Mouse (Mus musculus) cerebellum, adult 9-11 months (tissue): ENCODE results near the gene Odaph.
"Not testable (repeated sequence)": the region's sequence is repeated elsewhere in the genome, so short reads cannot be mapped to it uniquely, and the experiment has no call there.

Experiments used
- DNase-seq: peaks from one replicate; pipeline ENCODE4 v3.0.0; 2022

Gene Odaph

DNA sequence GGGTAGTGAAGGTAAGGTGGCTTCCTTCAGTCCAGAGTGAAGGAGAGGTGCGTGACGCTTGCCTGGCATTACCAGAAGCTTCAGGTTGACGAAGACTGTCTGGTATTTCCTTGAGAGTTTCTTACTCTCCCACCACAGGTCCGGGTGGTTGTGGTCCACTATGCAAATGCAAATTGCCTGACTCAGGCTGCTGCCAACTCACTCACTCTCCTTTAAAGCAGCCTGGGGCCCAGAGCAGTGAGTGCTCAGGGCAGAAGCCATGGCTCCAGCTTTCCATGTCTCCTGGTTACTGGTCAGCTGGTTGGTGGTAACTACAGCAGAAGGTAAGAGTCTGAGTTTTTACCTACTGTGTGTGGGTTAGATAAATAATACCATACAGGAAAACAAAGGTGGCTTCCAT lies at the start of gene Odaph:
Gene Odaph, plus strand, starts transcription at position 240 of the 400 bp plus-strand sequence.
- no peak for DNase-seq

DNA sequence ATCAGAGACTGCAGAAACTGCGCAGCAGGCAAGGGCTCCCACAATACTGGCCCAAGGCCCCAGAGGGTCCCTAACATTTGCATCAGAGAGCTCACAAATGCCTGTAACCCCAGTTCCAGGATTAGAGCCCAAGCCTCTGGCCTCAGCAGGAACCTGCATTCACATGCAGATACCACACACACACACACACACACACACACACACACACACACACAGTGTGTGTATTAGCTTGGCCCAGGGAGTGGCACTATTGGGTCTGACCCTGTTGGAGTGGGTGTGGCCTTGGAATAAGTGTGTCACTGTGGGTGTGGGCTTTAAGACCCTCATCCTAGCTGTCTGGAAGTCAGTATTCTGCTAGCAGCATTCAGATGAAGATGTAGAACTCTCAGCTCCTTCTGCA lies 41.7 kb upstream of the Odaph start:
- not testable (repeated sequence) for DNase-seq

DNA sequence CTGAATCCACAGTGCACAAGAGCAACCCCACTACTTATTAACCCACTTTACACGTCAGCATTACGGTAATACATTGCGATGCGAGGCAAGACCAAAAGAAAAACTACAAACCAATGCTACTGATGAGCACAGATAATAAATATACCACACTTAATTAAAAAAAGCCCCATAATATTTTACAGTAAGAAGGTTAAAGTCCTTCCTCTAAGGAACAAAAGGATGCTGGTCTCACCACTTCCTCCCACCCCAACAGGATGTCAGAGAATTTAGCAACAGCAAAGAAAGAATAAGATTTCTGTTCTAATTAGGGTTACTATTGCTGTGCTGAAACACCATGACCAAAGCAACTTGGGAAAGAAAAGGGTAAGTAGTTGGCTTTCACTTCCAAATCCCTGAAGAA lies 40.3 kb upstream of the Odaph start:
- no peak for DNase-seq

DNA sequence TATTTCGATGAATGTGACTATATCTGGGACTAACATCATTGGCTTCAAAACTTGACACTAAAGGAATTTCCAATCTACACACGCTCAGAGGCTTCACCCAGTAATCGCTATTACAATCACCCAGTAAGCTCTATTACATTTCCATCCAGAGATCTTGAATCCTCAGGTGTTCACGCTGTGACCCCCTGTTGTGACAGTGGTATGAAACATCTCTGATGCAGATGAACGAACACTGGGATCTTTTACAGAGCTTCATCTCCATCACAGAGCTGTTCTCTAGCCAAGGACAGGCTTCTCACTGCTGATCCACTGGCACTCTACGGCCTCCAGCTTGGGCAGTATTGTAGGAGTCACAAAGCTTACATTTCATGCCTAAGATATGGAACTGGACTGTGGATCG lies 37.8 kb upstream of the Odaph start:
- no peak for DNase-seq

DNA sequence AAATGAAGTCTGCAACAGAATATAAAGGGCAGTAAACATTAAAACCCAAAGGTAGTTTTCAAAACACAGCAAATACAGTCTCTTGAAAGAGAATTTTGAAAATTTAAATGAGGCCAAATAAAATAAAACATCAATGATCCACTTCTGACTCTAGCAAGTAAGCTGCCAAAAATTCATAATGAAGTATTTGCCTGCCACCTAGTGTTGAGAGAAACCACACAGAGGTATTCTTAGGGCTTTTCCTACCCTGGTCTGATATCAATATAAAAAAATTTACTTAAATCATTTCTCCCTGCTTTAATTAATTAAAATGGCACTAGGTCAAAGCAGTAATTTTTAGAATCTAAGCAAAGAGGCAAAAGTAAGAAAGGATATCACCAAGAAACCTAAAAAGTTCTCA lies 35.9 kb upstream of the Odaph start:
- no peak for DNase-seq

DNA sequence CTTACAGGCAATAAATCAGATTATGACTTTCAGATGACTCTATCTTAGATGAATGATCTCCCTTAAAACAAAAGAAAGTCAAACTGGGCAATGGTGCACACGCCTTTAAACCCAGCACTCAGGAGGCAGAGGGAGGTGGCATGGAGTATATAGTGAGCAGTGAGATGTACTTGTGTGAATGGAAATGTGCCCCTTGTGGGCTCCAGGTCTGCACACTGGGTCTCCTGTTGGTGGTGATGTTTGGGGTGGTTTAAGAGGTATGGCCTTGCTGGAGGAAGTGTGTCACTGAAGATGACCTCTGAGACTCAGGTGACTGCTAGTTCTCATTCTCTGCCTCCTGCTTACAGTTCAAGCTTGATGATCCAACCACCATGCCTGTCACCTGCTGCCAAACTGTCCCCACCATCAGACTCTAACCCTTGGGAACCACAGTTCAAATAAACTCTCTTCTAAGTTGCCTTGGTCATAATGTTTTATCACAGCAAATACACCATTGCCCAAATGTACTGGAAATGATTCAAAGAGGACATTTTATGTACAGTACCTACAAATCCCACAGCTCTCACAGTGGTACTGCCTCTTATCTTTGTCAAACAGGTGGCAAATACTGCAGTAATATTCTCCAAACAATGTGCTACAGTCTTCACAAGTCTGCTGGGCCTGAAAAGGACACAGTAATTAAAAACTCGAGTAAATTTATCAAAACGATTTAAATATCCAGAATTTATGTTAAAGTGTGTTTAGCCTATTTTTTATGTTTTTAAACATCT lies 30.1 kb upstream of the Odaph start:
- DNase-seq: no peak

DNA sequence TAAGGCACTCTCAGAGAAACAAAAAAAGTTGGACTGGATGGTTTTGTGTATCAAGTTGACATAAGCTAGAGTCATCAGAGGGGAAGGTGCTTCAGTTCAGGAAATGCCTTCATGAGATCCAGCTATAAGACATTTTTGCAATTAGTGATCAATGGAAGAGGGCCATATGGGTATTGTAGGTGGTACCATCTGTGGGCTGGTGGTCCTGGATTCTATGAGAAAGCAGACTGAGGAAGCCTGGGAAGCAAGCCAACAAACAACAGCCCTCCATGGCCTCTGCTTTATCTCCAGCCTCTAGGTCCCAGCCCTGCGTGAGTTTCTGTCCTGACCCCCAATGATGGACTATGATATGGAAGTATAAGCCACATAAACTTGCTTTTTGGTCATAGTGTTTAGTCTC lies 28.2 kb upstream of the Odaph start:
- DNase-seq: no peak

DNA sequence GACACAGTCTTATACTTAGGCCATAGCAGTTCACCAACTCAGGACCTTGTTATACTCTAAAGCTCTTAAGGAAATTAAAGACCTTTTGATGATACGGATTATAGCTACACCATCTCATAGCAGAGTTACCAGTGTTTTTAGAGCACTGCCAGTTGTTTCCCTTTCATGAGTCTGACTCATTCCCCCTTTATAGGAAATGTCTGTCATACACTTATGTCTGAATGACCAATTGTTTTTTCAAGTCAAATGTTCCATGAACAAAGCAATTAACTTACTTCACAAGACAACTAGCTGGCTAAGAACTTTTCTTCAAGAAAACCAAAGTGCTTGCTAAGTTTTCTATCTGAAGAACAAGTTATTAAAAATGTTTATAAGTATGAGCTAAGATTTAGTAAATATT lies 27.3 kb upstream of the Odaph start:
- DNase-seq: no peak

DNA sequence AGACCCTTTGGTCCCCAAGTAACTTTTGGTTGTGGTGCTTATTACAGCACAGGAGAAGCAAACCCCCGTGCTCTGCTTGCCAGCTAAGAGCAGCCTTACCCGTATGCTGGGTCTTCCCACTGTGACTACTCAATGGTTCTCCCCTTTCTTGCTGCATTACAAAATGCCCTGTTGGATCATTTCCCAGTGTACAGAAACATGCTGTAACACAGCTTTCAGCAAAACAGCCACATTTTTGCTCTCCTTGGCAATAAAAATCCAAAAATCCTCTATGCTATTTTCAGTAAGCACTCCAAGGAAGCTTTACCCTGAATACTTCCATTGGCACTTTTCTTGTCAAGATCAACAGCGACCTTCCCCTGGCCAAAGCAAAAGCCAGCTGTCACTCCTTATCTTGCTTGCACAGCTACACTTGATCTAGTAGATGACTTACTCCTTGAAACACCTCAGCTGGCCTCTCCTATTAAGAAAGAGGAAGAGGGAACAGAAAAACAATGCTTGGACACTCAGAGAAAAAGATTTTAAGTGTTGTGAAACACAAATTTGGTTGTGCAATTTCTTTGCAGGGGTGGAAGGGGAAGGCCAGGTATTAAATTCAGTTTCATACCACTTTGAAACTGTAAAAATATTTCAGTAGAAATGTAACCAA lies 26.5 kb upstream of the Odaph start:
- peak; percentile 13 for DNase-seq

DNA sequence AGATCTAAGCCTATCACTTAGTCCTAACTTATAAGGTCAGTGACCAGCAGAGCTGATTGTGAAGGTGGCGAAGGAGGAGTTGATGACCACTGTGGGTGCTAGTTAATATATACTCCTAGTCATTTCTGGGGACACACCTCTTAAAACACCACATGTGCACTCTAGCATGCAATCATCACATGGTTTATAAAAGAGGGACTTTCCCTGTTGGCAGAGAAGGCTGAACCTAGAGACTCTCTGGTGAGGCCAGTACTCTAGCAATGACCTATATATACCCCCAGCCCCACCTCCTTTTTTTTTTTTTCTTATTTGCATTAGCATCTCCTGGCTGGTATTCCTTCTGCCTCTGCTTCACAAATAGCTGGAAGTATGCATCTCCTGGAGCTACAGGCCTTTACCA lies 25.9 kb upstream of the Odaph start:
- DNase-seq: peak; percentile 26

DNA sequence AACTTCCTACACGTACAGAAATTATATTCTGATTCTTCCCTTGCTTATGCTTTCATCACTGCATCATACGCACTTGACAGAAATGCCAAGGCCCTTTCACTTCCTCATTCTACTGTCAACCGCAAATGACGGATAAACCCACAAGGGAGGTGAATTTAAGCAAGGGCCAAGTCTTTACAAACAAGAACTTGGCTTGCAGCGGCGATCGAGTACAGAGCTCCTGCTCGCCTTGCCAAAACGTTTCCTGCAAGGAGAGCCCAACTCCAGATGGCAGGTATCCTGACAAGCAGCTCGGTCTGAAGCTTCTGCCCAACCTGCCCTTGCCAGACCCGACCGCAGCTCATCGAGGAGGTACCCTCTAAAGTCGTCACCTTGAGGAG lies 25.0 kb upstream of the Odaph start:
- DNase-seq: no peak

DNA sequence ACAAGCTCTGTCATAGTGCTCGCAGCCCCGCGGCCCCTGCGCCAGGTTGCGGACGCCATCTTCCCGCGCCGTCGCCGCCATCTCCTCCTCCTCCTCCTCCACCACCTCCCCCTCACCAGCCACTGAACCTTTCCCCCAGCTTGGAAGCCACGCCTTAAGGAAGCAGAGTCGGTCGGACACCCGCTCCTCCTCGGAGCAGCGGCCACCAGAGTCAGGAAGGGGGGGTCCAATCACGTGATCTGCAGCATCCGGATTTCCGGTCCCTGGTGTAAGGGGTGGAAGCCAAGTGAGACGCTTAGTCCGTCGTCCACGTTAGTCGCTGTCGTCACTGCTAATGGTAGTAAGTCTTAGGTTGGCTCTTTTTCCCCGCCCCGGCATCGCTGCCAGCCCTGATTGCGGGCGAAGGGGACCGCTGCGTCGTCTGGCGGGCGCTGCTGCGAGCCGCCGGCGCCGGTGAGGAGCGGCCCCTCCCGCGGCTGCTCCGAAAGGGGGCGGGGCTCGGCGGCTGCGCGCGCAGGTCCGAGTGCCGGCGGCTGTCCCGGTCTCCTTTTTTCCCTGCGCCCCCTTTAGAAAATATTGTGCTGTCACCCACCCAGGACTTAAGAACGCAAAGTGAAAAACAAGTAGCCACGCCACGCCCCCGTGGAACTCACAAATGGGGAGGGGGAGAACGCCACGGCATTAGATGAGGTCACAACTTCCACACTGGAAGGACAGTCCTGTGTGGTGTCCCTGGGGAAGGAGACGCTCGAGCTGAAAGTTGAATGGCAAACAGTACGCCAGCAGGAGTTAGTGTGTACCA lies 24.4 kb upstream of the Odaph start, which contains the start of gene Rchy1:
Gene Rchy1, minus strand, starts transcription at position 430 of the 802 bp plus-strand sequence.
- peak; percentile 97 for DNase-seq

DNA sequence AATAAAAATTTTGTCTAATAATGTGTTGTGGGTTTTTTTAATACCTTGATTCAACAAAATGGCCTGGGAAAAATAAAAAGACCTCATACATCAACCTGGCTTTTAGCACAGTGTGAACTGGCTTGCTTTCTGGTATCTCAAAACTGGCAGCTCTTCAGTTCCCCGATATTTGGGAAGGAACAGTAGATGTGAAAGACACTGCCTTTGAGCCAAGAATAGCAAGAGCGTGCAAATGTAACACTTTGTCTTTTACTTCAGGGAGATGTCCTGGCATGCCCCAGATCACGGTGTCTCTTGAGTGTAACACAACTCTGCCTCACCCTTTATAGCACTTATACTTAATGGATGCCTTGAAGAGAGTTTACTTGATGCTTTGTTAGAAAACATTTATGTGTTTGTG lies 15.2 kb upstream of the Odaph start:
- DNase-seq: no peak

DNA sequence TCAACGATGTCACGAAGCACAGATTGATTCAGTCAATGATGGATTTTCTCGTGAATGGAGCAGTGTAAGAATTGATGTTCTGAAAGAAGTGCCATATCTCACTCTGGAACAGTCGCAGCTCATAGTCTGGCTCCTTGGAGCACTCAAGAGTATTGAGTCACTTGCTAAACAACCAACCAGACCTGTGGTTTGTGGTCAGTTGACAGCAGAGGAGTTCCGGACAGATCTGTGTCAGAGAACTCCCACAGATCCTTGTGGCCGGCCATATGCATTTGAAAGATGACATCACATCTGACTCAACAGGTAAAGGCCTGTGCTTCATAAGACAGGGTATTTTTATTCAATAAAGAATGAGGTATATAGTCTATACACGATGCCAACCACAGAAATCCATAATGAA lies 13.3 kb upstream of the Odaph start:
- no peak for DNase-seq

DNA sequence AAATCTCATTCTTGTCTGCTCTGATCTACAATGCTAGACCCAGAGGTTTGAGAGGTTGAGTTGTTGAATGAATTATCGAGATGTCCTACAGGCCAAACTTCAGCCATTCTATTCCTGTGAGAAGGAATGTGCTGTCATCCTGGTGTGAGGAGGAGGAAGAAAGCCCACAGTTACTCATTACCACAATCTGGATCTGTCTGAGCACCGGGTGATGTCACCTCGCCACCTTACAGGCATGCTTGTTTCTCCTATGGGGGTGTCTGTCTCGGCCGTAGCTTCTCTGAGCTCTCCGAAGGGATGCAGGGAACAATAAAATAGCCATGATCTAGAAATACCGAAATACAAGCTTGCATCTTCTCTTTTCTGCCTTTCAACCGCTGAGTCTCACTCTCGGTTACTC lies 11.5 kb upstream of the Odaph start:
- no peak for DNase-seq

DNA sequence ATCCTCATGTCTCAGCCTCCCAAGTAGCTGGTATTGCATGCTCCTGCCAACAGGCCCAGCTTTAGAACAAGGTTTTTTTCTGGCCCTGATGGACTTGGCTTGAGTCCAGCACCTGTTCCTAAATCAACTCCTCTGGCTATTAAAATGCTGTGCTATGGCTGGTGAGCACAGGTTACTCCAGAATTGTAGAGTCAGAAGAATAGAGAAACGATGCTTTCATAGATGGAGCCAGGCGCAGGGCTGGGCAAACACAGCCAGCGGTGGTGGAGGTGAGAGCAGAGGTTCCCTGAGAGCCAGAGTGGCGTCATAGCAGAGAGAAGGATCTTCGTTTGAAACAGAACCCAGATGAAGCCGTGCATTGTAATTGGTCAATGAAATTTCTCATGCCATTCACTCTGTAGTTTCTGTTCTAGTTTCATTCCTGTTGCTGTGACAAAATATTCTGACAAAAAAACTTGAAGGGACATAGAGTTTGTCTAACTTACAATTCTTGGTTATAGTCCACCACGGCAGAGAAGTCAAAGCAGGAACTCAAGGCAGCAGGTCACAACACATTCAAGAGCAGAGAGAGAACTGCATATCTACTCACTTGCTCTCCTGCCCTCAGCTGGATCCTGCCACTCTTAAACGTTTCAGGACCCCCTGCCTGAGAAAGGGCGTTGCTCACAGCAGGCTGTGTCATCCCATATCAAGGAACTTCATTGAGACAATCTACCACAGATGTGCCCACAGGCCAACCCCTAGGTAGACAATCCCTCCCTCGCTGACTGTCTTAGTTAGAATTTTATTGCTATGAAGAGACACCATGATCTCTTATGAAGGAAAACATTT lies 10.5 kb upstream of the Odaph start:
- no peak for DNase-seq

DNA sequence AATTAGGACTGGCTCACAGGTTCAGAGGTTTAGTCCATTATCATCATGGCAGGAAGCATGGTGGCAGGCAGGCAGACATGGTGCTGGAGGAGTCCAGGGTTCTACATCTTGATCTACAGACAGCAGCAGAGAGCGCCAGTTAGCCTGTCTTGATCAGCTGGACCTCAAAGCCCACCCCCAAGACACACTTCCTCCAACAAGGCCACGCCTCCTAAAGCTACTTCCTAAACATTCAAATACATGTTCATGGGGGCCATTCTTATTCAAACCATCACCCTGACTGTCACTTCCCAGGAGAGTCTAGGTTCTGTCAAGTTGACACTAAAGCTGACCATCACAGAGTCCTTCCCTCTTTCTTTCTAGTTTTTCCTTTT lies 9.9 kb upstream of the Odaph start:
- DNase-seq: no peak

DNA sequence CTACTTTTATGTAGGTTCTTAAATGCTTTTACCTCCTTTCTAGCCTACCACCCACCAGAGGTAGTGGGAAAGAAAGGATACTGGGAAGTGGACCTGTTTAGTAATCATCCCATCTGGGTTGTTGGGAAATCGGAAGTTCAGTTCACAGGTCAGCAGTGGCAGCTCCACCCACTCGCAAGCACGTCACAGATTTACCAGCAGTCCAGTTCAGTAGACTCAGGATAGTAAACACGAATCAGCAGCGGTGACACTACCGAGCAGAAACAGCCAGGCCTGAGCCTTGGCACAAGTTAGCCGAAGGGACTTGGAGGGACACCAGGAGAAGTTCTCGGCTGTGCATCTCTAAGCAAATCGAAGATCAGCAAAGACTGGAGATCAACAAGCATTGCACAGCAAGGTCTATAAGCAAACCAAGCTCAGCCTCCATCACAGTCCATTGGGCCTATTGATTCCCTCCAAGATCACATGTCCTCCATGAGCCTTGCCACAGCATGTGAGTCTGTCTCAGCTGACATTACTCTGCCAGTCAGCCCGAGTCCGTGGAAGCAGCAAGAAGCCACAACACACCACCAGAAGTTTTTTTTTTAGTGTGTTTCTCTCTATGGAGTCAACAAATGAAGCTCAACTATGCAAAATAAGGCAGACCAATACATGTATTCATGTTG lies 6.0 kb upstream of the Odaph start:
- DNase-seq: no peak

DNA sequence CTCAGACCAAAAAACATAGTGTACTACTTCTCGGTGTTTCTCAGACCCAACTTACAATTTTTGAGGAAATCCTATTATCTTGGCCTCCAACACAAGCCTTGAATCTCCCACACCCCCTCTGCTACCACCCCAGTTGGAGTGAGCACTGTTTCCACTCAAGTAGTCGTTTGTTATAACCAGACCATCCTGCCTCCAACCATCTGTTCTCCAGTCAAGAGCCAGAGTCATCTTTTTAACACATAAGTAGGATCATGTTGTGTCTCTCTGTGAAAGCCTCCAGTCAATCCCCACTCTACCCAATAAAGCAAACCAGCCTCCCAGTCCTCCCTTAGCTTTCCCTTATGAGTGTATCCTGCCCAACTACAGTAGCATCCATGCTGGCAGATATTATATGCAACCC lies 3.8 kb upstream of the Odaph start:
- no peak for DNase-seq

DNA sequence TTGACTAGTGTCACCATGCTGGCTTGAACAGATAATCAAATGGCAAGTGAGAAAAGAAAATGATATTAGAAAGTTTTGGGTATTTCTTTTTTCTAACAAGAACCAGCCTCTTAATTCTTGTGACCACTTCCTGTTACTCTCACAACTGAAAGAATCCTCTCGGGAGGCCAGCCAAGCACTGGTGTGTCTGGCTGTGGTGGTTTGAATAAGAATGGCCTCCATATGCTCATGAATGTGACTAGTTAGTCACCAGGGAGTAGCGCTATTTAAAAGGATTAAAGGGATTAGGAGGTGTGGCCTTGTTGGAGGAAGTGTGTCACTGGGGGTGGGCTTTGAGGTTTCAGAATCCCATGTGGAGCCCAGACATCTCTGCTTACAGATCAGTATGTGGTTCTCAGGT lies 1.6 kb upstream of the Odaph start:
- no peak for DNase-seq

DNA sequence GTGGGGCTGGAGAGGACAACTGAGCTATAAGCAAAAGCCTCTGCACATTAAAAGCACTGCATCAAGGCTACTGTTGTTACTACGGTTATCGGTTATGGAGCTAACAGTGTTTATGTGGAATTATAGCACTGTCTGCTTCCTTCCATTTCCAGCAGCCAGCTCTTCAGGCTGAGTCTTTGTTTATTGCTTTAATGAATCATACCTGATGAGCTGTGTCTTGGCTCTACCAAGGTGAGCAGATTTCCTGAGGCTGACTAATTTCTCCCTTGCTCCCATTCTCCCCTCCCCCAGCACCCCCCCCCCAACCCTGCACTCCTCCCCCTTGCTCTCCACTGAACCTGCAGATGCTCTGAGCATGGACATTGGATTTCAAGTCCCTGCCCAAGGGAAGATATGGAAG lies 524 bp downstream of the Odaph start:
- DNase-seq: no peak

DNA sequence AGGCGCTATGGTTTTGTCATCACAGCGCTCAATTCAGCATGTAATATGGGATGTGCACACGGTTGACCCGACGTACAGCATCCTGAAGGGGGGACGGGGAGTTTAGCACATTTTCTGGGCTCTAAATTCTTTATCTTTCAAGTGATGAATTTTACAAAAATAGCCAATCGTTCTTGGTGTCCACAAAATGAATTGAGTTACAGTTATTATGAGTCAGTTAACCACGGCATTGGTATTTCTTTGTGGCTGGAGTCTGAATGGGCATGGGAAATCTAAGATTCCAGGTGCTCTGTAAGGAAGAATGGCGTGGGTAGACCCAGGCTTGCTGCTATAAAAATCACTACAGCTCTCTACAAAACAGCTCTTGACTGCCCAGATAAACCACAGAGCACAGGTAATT lies 2.0 kb downstream of the Odaph start:
- DNase-seq: no peak
